Mouse (Mus musculus) hindbrain, embryonic 15.5 days (tissue): Measurements from ENCODE around the gene Srl. TPM values are rescaled to one million over a fixed set of nuclear protein-coding genes. Genes with fewer than 3 reads are reported as not detected.
A peak's percentile ranks its signal among the peaks of the same experiment; 100 is the strongest.

Experiments used
- ATAC-seq: fragments of 200-750 bp; cut with Nextera tagmentation; 2 replicates; pipeline ENCODE4 v1.8.0; 2017; ENCODE audit warnings: low read depth, moderate number of reproducible peaks, moderate TSS enrichment; ENCODE audit not compliant: low FRiP score
- H3K27ac ChIP-seq: fragments of 300-500 bp; sonication (generic); replicated peaks from 2 replicates; pipeline ENCODE4 v1.5.1; 2015; ENCODE audit warnings: mild to moderate bottlenecking, inconsistent platforms
- H3K27me3 ChIP-seq: fragments of 300-500 bp; sonication (generic); 2 replicates; pipeline ENCODE4 v1.6.1; 2015; ENCODE audit warnings: control low read depth, inconsistent platforms
- H3K36me3 ChIP-seq: fragments of 300-500 bp; sonication (generic); 2 replicates; pipeline ENCODE4 v1.6.1; 2015; ENCODE audit warnings: control low read depth, inconsistent platforms
- H3K4me1 ChIP-seq: fragments of 300-500 bp; sonication (generic); replicated peaks from 2 replicates; pipeline ENCODE4 v1.6.1; 2015; ENCODE audit warnings: control low read depth, inconsistent platforms
- H3K4me2 ChIP-seq: fragments of 300-500 bp; sonication (generic); 2 replicates; pipeline ENCODE4 v1.6.1; 2015; ENCODE audit warnings: moderate library complexity, mild to moderate bottlenecking, inconsistent platforms
- H3K4me3 ChIP-seq: fragments of 300-500 bp; sonication (generic); 2 replicates; pipeline ENCODE4 v1.5.1; 2015; ENCODE audit warnings: mild to moderate bottlenecking, inconsistent platforms
- H3K9ac ChIP-seq: fragments of 300-500 bp; sonication (generic); 2 replicates; pipeline ENCODE4 v1.6.1; 2015; ENCODE audit warnings: inconsistent platforms
- H3K9me3 ChIP-seq: fragments of 300-500 bp; sonication (generic); 2 replicates; pipeline ENCODE4 v1.6.1; 2016; ENCODE audit warnings: control low read depth, inconsistent platforms
- WGBS: fragments of 180-500 bp; shearing (Covaris S2); methylation state at CpG from one replicate; pipeline ENCODE4 v1.1.7; 2015; 5-methylcytosine and 5-hydroxymethylcytosine counted together
- polyA plus RNA-seq: library from polyadenylated mRNA; unstranded; fragments of >200 nt; fragmentation: Nextera tagmentation; extraction: Ambion mirVana; gene quantifications from 2 replicates; pipeline ENCODE4 v1.2.1, GENCODE M21; 2015

Srl gene
- polyA plus RNA-seq, 1 experiment from 2014 or later: 22.9 TPM

DNA sequence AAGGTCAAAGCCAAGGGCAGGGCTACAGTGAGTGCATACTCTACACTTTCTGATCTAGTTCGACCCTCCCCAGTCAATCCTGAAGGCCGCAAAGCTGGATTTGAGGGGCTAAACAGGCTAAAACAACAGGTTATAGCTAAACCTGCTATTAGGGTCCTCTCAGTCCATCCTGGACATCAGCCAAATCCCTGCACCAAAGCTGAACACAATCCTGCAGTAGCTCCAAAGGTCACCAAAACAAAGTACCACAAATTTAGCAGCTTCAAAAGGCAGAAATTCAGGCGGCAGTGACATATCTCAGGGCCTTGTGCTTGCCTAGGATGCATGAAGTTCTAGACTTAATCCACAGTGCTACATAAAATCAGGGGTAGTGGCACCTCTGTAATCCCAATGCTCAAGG lies 35.4 kb downstream of the Srl start:
- no peak for ATAC-seq
- Histone ChIP-seq H3K4me2 (no peak overlapping the region), H3K27me3 (no peaks in the 10 kb centered on the region), H3K36me3 (no peaks in the 10 kb centered on the region), H3K9me3 (no peaks in the 10 kb centered on the region), H3K27ac (no peak overlapping the region), H3K4me3 (no peak overlapping the region), H3K9ac (no peak overlapping the region), H3K4me1 (no peaks in the 10 kb centered on the region)
- 81% methylated on average over 3 of the region's 3 CpGs for WGBS

DNA sequence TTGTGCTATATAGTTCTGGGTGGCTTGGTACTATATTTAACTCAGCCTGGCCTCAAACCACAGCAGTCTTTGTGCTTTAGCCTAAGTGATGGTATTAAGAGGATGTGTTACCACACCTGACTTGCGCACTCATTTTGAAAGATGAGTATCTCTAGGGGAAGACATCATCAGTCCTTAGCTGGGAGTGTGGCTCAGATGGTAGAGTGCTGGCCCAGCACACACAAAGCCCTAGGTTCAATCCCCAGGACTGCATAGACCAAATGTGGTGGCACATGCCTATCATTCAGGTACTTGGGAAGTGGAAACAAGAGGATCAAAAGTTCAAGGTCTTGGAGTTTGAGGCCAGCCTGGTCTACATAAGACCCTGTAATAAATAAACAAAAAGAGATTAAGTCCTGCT lies 38.1 kb downstream of the Srl start:
- ATAC-seq: no peak
- no peak overlapping the region for H3K9ac ChIP-seq
- H3K27me3 ChIP-seq: no peaks in the 10 kb centered on the region
- no peaks in the 10 kb centered on the region for H3K9me3 ChIP-seq
- H3K4me2 ChIP-seq: no peak overlapping the region
- 97% methylated on average over 1 of the region's 1 CpGs for WGBS
- H3K36me3 ChIP-seq: no peaks in the 10 kb centered on the region
- no peak overlapping the region for H3K4me3 ChIP-seq
- H3K4me1 ChIP-seq: no peaks in the 10 kb centered on the region
- no peak overlapping the region for H3K27ac ChIP-seq

DNA sequence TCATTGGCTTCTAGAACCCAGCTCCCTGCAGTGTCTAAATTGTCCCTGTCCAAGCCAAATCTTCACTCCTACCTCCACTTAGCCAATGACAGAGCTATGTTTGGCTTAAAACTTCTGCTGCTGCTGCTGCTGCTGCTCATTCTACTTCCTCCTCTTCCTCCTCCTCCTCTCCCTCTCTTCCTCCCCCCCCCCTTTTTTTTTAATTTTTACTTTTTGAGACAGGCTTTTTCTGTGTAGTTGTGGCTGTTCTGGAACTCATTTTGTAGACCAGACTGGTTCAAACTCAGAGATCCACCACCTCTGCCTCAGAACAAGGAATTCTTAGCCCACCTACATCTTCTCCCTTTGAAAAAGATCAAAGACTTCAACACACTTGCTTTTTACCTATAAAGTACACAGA lies 39.0 kb downstream of the Srl start:
- no peak overlapping the region for H3K27ac ChIP-seq
- H3K4me2 ChIP-seq: no peak overlapping the region
- ATAC-seq: no peak
- H3K36me3 ChIP-seq: no peaks in the 10 kb centered on the region
- no peaks in the 10 kb centered on the region for H3K4me1 ChIP-seq
- no peak overlapping the region for H3K9ac ChIP-seq
- no peaks in the 10 kb centered on the region for H3K27me3 ChIP-seq
- H3K9me3 ChIP-seq: no peaks in the 10 kb centered on the region
- no peak overlapping the region for H3K4me3 ChIP-seq

DNA sequence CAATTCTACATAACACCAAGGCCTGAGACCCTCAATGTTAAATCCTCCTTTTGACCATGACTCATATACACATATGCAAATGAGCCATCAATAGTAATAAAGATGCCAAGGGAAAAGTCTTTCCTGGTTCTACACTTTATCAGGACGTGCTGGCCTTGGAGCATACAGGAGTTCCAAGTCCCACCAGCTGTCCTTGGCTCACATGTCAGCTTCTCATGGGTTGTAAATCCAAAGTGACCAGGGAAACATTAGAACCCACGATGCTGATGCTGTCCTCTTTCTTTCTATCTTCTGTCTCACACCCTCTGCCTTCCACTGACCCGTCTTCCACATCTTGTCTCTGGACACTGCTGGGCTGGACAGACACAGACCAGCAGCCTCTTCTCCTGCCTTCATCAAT lies 39.9 kb downstream of the Srl start:
- Histone ChIP-seq H3K4me2 (no peak overlapping the region), H3K36me3 (no peaks in the 10 kb centered on the region), H3K9ac (no peak overlapping the region), H3K4me3 (no peak overlapping the region), H3K27ac (no peak overlapping the region), H3K9me3 (no peaks in the 10 kb centered on the region), H3K4me1 (no peaks in the 10 kb centered on the region), H3K27me3 (no peaks in the 10 kb centered on the region)
- no peak for ATAC-seq
- 85% methylated on average over 3 of the region's 3 CpGs for WGBS

DNA sequence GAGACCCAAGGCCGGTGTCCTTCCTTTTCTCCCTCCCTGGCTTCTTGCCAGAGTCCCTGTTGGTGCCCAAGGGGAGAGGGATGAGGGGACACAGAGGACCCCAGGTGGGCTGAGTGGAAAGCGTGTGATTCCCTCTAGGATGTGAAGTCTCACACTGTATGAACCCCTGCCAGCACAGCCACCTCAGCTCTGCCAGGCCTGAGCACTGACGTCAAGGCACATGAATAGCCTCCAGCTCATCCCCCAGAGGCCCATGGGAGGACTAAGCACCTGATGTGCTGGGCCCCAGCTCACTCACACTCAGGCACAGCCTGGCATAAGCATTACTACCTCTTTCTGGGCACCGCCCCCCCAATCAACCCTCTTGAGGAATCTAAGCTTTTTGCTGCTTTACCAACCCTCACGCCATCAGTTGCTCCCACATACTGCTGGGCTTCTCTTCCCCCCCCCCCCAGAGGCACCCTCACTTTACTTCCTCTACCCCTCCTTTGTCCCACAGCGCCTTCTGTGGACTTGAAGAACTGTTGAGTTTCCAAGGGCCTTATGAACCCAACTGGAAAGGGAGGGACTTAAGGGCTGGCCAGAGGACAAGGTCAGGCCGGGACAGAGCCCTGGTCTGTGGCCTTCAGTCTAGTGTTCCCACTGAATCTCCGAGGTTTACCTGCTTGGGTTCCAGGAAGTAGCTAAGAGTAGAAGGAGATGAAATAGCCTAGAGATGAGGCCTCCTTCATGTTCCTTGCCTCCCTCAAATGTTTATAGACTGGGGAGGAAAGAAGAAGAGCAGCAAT lies 40.8 kb downstream of the Srl start:
- Histone ChIP-seq H3K36me3 (no peaks in the 10 kb centered on the region), H3K9ac (no peak overlapping the region), H3K4me1 (no peaks in the 10 kb centered on the region), H3K9me3 (no peaks in the 10 kb centered on the region), H3K27ac (no peak overlapping the region), H3K4me3 (no peak overlapping the region), H3K4me2 (no peak overlapping the region), H3K27me3 (no peaks in the 10 kb centered on the region)
- no peak for ATAC-seq
- 84% methylated on average over 8 of the region's 8 CpGs for WGBS

DNA sequence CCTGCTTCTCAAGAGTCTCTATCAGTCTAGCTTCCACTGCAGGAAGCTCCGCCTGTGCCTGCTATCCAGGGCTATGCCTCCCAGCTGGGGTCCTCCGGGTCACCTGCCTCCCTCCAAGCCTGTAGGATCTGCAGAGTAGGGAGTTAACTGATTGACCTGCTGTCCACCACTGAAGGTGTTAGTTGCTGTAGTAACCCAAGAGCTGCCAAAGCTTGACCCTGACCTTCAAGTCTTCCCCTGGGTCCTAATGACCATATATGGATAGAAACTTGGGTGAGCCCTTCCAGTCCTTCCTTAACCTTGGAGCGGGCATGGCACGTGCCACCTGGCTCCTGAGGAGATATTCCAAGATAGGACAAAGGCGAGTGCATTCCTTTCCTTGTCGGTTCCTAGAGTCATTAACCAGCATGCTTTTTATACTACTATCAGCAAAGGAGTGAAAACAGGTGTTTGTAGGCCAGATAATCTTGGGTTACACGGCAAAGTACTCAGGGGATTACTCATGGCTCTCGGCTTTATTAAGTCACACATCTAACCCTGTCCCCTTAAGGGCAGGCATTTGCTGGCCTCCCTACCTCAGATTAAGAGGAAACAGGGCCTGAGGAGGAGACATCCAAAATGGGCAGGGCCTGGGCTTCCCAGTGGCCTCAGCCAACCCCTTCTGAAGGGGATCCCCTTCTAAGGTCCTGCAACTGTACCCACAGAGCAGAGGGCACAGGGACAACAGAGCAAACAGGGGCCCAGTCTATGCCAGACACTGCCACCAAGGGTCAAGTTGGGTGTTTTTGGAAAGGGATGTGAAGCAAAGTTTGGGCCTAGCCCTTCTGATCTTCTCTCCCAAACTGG lies 43.6 kb downstream of the Srl start:
- H3K4me3 ChIP-seq: no peak overlapping the region
- no peaks in the 10 kb centered on the region for H3K4me1 ChIP-seq
- no peak overlapping the region for H3K4me2 ChIP-seq
- ATAC-seq: no peak
- H3K27me3 ChIP-seq: no peaks in the 10 kb centered on the region
- H3K9ac ChIP-seq: no peak overlapping the region
- H3K27ac ChIP-seq: no peak overlapping the region
- H3K9me3 ChIP-seq: no peaks in the 10 kb centered on the region
- WGBS: 86% methylated on average over 8 of the region's 8 CpGs
- no peaks in the 10 kb centered on the region for H3K36me3 ChIP-seq

DNA sequence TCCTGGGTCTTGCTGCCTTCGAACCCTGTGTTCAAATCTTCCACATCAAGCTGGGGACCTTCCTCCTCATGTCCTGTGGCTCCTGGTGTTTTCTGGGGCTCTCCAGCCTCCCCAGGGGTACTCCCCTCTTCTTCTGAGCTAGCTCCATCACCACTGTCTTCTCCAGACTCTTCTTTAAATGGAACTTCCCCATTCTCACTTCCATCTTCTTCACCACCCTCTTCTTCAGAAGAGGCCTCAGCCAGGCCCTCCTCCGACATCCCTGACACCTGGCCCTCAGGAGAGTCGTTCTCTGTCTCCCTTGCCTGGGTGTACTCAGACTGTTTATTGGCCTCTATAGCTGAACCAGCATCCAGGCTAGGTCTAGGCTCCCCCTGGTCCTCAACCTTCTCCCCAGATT lies 45.1 kb downstream of the Srl start:
- H3K4me2 ChIP-seq: no peak overlapping the region

DNA sequence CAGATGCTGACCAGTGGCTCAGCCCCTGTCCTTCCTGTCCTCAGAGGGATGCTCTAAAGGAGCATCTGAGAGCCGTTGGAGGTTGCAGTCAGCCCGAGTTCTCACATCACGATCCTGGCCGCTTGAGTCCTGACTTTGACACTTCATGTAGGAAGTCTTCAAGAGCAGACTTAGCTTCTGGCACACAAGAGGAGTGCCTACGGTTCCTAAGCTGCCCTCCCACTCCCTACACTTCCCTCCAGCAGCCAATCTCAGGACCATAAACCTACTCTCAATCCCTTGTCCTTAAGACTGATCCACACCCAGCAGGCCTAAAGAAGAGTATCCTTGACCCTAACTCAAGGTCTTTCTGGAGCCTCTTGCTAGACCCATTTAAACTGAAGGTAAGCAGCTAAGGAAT lies 45.8 kb downstream of the Srl start:
- Histone ChIP-seq H3K4me2 (no peak overlapping the region), H3K9ac (no peak overlapping the region), H3K4me1 (no peaks in the 10 kb centered on the region), H3K27me3 (no peaks in the 10 kb centered on the region), H3K9me3 (no peaks in the 10 kb centered on the region), H3K27ac (no peak overlapping the region), H3K4me3 (no peak overlapping the region), H3K36me3 (no peaks in the 10 kb centered on the region)
- no peak for ATAC-seq
- 89% methylated on average over 5 of the region's 5 CpGs for WGBS

More for the DNA sequence above, 45.1 kb downstream of the Srl start:
- WGBS: 96% methylated on average over 3 of the region's 3 CpGs
- no peak for ATAC-seq
- Histone ChIP-seq H3K9me3 (no peaks in the 10 kb centered on the region), H3K4me3 (no peak overlapping the region), H3K27me3 (no peaks in the 10 kb centered on the region), H3K27ac (no peak overlapping the region), H3K36me3 (no peaks in the 10 kb centered on the region), H3K9ac (no peak overlapping the region), H3K4me1 (no peaks in the 10 kb centered on the region)

DNA sequence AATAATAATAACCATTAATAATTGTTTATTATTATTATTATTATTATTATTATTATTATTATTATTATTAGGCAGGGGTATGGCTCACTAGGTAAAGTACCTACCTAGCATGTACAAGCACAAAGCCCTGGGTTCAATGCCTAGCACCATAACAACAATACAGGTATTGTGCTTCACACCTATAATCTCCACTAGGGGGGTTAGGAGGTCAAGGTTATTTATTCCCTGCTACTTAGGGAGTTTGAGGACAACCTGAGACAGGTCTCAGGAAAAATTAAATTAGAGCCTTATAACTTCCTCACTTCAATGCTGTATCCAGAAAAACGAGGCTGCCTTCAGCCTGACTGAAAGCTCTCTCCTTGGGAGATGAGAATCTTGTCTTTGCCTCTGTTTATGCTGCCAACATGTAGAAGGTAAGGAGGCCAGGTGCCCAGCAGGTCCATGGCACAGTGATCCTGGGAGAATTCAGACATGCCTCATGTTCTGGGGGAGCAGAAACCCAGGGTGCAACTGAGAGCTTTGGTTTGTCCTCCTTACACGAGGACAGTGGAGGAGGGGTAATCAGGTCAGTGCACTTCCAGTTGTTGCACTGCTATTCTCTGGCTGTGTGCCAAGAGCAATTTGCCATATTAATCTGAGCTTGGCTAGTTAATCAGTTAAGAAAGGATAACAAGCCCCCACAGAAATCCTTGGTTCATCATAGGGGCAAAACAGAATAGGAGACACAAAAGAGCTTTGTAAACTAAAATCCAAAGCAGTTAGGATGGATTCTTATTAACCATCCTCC lies 48.6 kb downstream of the Srl start:
- H3K27ac ChIP-seq: no peak overlapping the region
- peaks cover 7% of the 10 kb centered on the region for H3K4me1 ChIP-seq
- no peak overlapping the region for H3K9ac ChIP-seq
- H3K27me3 ChIP-seq: no peaks in the 10 kb centered on the region
- no peak overlapping the region for H3K4me2 ChIP-seq
- H3K36me3 ChIP-seq: no peaks in the 10 kb centered on the region
- H3K9me3 ChIP-seq: no peaks in the 10 kb centered on the region
- no peak overlapping the region for H3K4me3 ChIP-seq
- ATAC-seq: no peak
- WGBS: 56% methylated on average over 2 of the region's 2 CpGs

DNA sequence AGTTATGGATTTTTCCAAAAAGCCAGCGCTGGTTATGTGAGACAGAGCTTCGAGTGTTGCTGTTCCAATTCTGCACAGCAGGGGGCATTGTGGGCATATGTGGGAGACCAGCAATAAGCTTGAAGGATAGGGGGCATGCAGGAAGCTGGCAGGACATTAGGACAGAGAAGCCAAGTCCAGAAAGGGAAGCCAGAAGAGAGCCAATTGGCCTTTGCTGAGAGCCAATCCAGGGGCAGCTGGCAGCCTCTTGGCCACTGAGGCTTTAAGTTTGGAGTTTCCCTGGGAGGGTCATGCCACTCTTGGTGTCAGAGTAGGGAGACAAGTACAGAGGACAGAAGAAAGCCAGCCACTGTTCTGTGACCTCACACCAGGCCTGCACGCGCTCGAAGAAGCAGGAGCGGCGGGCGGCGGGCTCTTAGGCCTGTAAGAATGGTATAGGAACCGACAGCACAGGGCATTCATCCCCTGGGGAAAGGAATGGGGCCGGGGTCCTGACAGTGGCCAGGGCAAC lies 52.4 kb downstream of the Srl start:
- no peaks in the 10 kb centered on the region for H3K27me3 ChIP-seq
- WGBS: 55% methylated on average over 11 of the region's 11 CpGs
- H3K9me3 ChIP-seq: no peaks in the 10 kb centered on the region
- no peak overlapping the region for H3K4me3 ChIP-seq
- H3K4me1 ChIP-seq: peaks cover 7% of the 10 kb centered on the region
- no peaks in the 10 kb centered on the region for H3K36me3 ChIP-seq
- H3K9ac ChIP-seq: no peak overlapping the region
- ATAC-seq: peak; percentile 94
- peak overlapping the region; percentile 75 for H3K27ac ChIP-seq
- no peak overlapping the region for H3K4me2 ChIP-seq

DNA sequence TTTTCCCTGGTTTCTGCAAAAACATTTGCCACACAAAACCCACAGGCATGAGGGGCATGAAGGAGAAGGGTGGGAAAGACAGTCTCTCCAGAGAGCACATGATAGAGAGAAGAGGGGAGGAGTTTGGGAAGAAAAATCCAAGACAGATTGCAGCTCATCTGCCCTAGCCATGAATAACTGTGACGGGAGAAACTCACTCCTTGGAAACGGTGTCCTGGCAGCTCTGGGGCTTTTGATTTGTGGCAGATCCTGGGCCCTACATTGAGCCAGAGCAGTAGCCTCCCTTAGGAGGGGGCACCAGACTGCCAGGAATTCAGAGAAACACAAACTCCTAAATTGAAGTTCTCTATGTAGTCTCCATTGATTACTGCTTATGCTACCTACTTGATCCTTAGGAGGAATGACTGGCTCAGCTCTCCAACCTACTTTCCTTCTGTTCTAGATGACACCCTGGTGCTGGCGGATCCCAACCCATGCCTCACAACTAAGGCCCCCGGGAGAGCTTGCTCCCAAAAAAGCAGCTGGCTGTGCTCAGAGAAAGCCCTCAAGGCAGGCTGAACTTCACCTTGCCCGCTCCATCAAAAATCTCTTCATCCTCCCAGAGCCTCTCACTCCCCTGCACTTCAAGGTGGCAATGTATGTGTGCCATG lies 60.9 kb downstream of the Srl start:
- WGBS: 76% methylated on average over 5 of the region's 5 CpGs

More for the DNA sequence above, 60.9 kb downstream of the Srl start:
- Histone ChIP-seq H3K27ac (no peak overlapping the region), H3K27me3 (no peaks in the 10 kb centered on the region), H3K36me3 (no peaks in the 10 kb centered on the region), H3K4me3 (no peak overlapping the region), H3K9me3 (no peaks in the 10 kb centered on the region), H3K4me1 (no peaks in the 10 kb centered on the region), H3K9ac (no peak overlapping the region), H3K4me2 (no peak overlapping the region)
- ATAC-seq: no peak
